Mouse (Mus musculus) limb, embryonic 14.5 days (tissue): Measurements from ENCODE around the gene Tmod1. TPM values are rescaled to one million over a fixed set of nuclear protein-coding genes. Genes with fewer than 3 reads are reported as not detected.

Experiments used
- ATAC-seq: fragments of 200-750 bp; cut with Nextera tagmentation; 2 replicates; pipeline ENCODE4 v1.8.0; 2017; ENCODE audit warnings: low read depth, moderate number of reproducible peaks, moderate TSS enrichment; ENCODE audit not compliant: low FRiP score
- DNase-seq: peaks from one replicate; pipeline ENCODE4 v3.0.0-alpha.2; 2015; ENCODE audit warnings: low spot score
- H3K27ac ChIP-seq: fragments of 300-500 bp; sonication (generic); replicated peaks from 2 replicates; pipeline ENCODE4 v1.5.1; 2014; ENCODE audit warnings: low read depth, mild to moderate bottlenecking, low read length, moderate library complexity, mixed read lengths
- H3K27me3 ChIP-seq: fragments of 300-500 bp; sonication (generic); 2 replicates; pipeline ENCODE4 v1.6.1; 2014; ENCODE audit warnings: low read length, mixed read lengths; ENCODE audit not compliant: control insufficient read depth, insufficient read depth
- H3K36me3 ChIP-seq: fragments of 300-500 bp; sonication (generic); 2 replicates; pipeline ENCODE4 v1.6.1; 2014; ENCODE audit warnings: mild to moderate bottlenecking, low read length, moderate library complexity, mixed read lengths; ENCODE audit not compliant: control insufficient read depth, insufficient read depth
- H3K4me1 ChIP-seq: fragments of 300-500 bp; sonication (generic); 2 replicates; pipeline ENCODE4 v1.6.1; 2014; ENCODE audit warnings: antibody characterized with exemption, low read length, mixed read lengths; ENCODE audit not compliant: control insufficient read depth, insufficient read depth
- H3K4me2 ChIP-seq: fragments of 300-500 bp; sonication (generic); replicated peaks from 2 replicates; pipeline ENCODE4 v1.6.1; 2014; ENCODE audit warnings: low read depth, mild to moderate bottlenecking, low read length, moderate library complexity; ENCODE audit not compliant: severe bottlenecking
- H3K4me3 ChIP-seq: fragments of 300-500 bp; sonication (generic); replicated peaks from 2 replicates; pipeline ENCODE4 v1.5.1; 2014; ENCODE audit warnings: low read length
- H3K9ac ChIP-seq: fragments of 300-500 bp; sonication (generic); 2 replicates; pipeline ENCODE4 v1.6.1; 2014; ENCODE audit warnings: mild to moderate bottlenecking, low read depth, low read length, moderate library complexity; ENCODE audit not compliant: severe bottlenecking
- H3K9me3 ChIP-seq: fragments of 300-500 bp; sonication (generic); 2 replicates; pipeline ENCODE4 v1.6.1; 2016; ENCODE audit warnings: low read length; ENCODE audit not compliant: control insufficient read depth
- POLR2A ChIP-seq: fragments of 200-500 bp; IDR thresholded peaks from 2 replicates; pipeline ENCODE4 v1.8.0; 2012; ENCODE audit warnings: inconsistent platforms, mild to moderate bottlenecking, moderate library complexity, borderline replicate concordance; ENCODE audit not compliant: insufficient read depth, insufficient read length; ENCODE audit errors: extremely low read depth
- WGBS: fragments of 180-500 bp; shearing (Covaris S2); extraction: QIAGEN DNeasy Blood & Tissue Kit; methylation state at CpG from one replicate; pipeline ENCODE4 v1.1.7; 2014; 5-methylcytosine and 5-hydroxymethylcytosine counted together
- polyA plus RNA-seq, 2 experiments: library from polyadenylated mRNA; depleted of rRNA in 1 of 2; stranded (reverse) in 1 of 2; unstranded in 1 of 2; fragments of >200 nt; fragmentation: Nextera tagmentation in 1 of 2; extraction: Ambion mirVana in 1 of 2; gene quantifications; 2 replicates each; pipeline versions ENCODE4 v1.2.1 to v1.2.3; 2012 to 2014

Tmod1 gene
- polyA plus RNA-seq, 2 experiments = 10.8 to 15.8 TPM

- no peak overlapping the region for H3K27ac ChIP-seq
- H3K4me3 ChIP-seq = no peak overlapping the region
- DNase-seq (no peak), ATAC-seq (no peak)
- no peak overlapping the region for H3K9ac ChIP-seq
- no peak overlapping the region for H3K4me2 ChIP-seq
- H3K27me3 ChIP-seq = peaks cover 35% of the 10 kb centered on the region
- H3K9me3 ChIP-seq = no peaks in the 10 kb centered on the region
- 30% methylated on average over 7 of the region's 7 CpGs for WGBS
- TF ChIP-seq POLR2A = no peak
- no peaks in the 10 kb centered on the region for H3K36me3 ChIP-seq
- H3K4me1 ChIP-seq = peaks cover 5% of the 10 kb centered on the region; the same call in 1 of the 2 replicates
These were observed 3.2 kb downstream of the Tmod1 start for GRCm38 (mm10) chr4:46041761-46042504.

- WGBS = 45% methylated on average over 5 of the region's 5 CpGs
- H3K9me3 ChIP-seq = no peaks in the 10 kb centered on the region
- peaks cover 5% of the 10 kb centered on the region; the same call in 1 of the 2 replicates for H3K4me1 ChIP-seq
- no peak overlapping the region for H3K4me3 ChIP-seq
- DNase-seq (no peak), ATAC-seq (no peak)
- H3K27ac ChIP-seq = no peak overlapping the region
- H3K27me3 ChIP-seq = peaks cover 31% of the 10 kb centered on the region
- H3K9ac ChIP-seq = no peak overlapping the region
- TF ChIP-seq POLR2A = no peak
- H3K36me3 ChIP-seq = no peaks in the 10 kb centered on the region
- no peak overlapping the region for H3K4me2 ChIP-seq
These were observed 3.7 kb downstream of the Tmod1 start for GRCm38 (mm10) chr4:46042505-46042850.

GRCm38 (mm10) chr4:46043361-46043760 lies 4.6 kb downstream of the Tmod1 start:
- WGBS = 66% methylated on average over 8 of the region's 8 CpGs
- peaks cover 23% of the 10 kb centered on the region for H3K27me3 ChIP-seq
- no peak for TF ChIP-seq POLR2A

GRCm38 (mm10) chr4:46047971-46048370 lies 9.2 kb downstream of the Tmod1 start:
- Histone ChIP-seq H3K9ac (no peak overlapping the region), H3K36me3 (no peaks in the 10 kb centered on the region), H3K9me3 (no peaks in the 10 kb centered on the region), H3K27ac (no peak overlapping the region), H3K4me3 (no peak overlapping the region), H3K4me2 (no peak overlapping the region), H3K4me1 (no peaks in the 10 kb centered on the region; the same call in 1 of the 2 replicates), H3K27me3 (no peaks in the 10 kb centered on the region)
- TF ChIP-seq POLR2A = no peak
- WGBS = 66% methylated on average over 4 of the region's 4 CpGs
- no peak for ATAC-seq
- DNase-seq = no peak

More at GRCm38 (mm10) chr4:46043361-46043760, 4.6 kb downstream of the Tmod1 start:
- ATAC-seq (no peak), DNase-seq (no peak)
- no peaks in the 10 kb centered on the region for H3K9me3 ChIP-seq
- H3K4me2 ChIP-seq = no peak overlapping the region
- H3K4me3 ChIP-seq = no peak overlapping the region
- H3K9ac ChIP-seq = no peak overlapping the region
- no peaks in the 10 kb centered on the region for H3K36me3 ChIP-seq
- no peak overlapping the region for H3K27ac ChIP-seq
- H3K4me1 ChIP-seq = peaks cover 5% of the 10 kb centered on the region; the same call in 1 of the 2 replicates

- Histone ChIP-seq H3K4me2 (no peak overlapping the region), H3K4me3 (no peak overlapping the region), H3K27ac (no peak overlapping the region), H3K9me3 (no peaks in the 10 kb centered on the region), H3K27me3 (no peaks in the 10 kb centered on the region), H3K9ac (no peak overlapping the region), H3K4me1 (no peaks in the 10 kb centered on the region; the same call in 1 of the 2 replicates), H3K36me3 (no peaks in the 10 kb centered on the region)
- TF ChIP-seq POLR2A = no peak
- DNase-seq (no peak), ATAC-seq (no peak)
- 87% methylated on average over 7 of the region's 7 CpGs for WGBS
These were observed 9.7 kb downstream of the Tmod1 start for GRCm38 (mm10) chr4:46048418-46048817.
